Mouse (Mus musculus) CH12.LX (cell line): ENCODE results near the gene Sertad4.

Source experiments
- CHD2 ChIP-seq: IDR thresholded peaks from 2 replicates; pipeline ENCODE4 v1.6.1; 2011; ENCODE audit warnings: low read length, improper control_type of control experiment
- CTCF ChIP-seq, 2 experiments: IDR thresholded peaks in 1 of 2; conservative IDR thresholded peaks in 1 of 2; 2 replicates each; pipeline ENCODE4 v1.5.1; 2011 to 2012; ENCODE audit warnings: low read depth in 2 of 2, low read length in 2 of 2, improper control_type of control experiment in 1 of 2, inconsistent platforms in 1 of 2, mild to moderate bottlenecking in 1 of 2, moderate library complexity in 1 of 2
- EP300 ChIP-seq: IDR thresholded peaks from 2 replicates; pipeline ENCODE4 v1.6.1; 2011; ENCODE audit warnings: low read length, improper control_type of control experiment
- JUND ChIP-seq: conservative IDR thresholded peaks from 2 replicates; pipeline ENCODE4 v1.6.1; 2011; ENCODE audit warnings: low read depth, low read length, improper control_type of control experiment
- MAZ ChIP-seq: IDR thresholded peaks from 2 replicates; pipeline ENCODE4 v1.6.1; 2012; ENCODE audit warnings: low read depth, mild to moderate bottlenecking, inconsistent platforms, low read length, improper control_type of control experiment, moderate library complexity
- MXI1 ChIP-seq: IDR thresholded peaks from 2 replicates; pipeline ENCODE4 v1.6.1; 2011; ENCODE audit warnings: mild to moderate bottlenecking, low read depth, low read length, improper control_type of control experiment
- MYC ChIP-seq: IDR thresholded peaks from 2 replicates; pipeline ENCODE4 v1.6.1; 2011; ENCODE audit warnings: low read depth, mild to moderate bottlenecking, improper control_type of control experiment, low read length
- NELFE ChIP-seq: IDR thresholded peaks from 2 replicates; pipeline ENCODE4 v1.6.1; 2011; ENCODE audit warnings: low read depth, low read length, improper control_type of control experiment
- POLR2A ChIP-seq: IDR thresholded peaks from 2 replicates; pipeline ENCODE4 v1.6.1; 2011; ENCODE audit warnings: low read depth, mild to moderate bottlenecking, improper control_type of control experiment, low read length
- USF2 ChIP-seq: conservative IDR thresholded peaks from 2 replicates; pipeline ENCODE4 v1.6.1; 2011; ENCODE audit warnings: low read depth, low read length, improper control_type of control experiment
- ZMIZ1 ChIP-seq: IDR thresholded peaks from 2 replicates; pipeline ENCODE4 v1.6.1; 2012; ENCODE audit warnings: low read depth, mild to moderate bottlenecking, inconsistent platforms, low read length, improper control_type of control experiment
- ZNF384 ChIP-seq: IDR thresholded peaks from 2 replicates; pipeline ENCODE4 v1.6.1; 2012; ENCODE audit warnings: low read depth, low read length, improper control_type of control experiment, inconsistent platforms

GRCm38 (mm10) chr1:192879086-192879580 is 23.6 kb upstream of the Sertad4 start:
- TF ChIP-seq CTCF (conservative IDR thresholded peaks at IDR 0.05 in 1 of 2, IDR thresholded peaks at IDR 0.05 in 1 of 2; ENCODE audit: low read depth in 2 of 2, low read length in 2 of 2) (no peak), MAZ (no peak), POLR2A (no peak), ZNF384 (no peak), ZMIZ1 (no peak), CHD2 (no peak), NELFE (no peak), USF2 (no peak), MXI1 (no peak), JUND (no peak), EP300 (no peak), MYC (no peak)
